8 mouse cellular contexts compared by ENCODE assay signal in genomic region chr7:45234333-45234841, GRCm38 (mm10). TPM values are rescaled to one million over a fixed set of nuclear protein-coding genes. Genes with fewer than 3 reads are reported as not detected.
DNase-seq lines count a peak whose midpoint lies in the region; ATAC-seq and TF ChIP-seq lines count a peak whose summit lies in the region.
"Had no signal": no experiment of that assay in that cellular context is flagged by ENCODE, and none has a peak within 500 bp of the region (broad histone marks: within the 10 kb centered on the region; RNA-seq: fewer than 3 reads in every experiment).

No protein-coding gene starts in this region.

- H3K4me2 ChIP-seq in CH12.LX (ENCODE audit: insufficient read depth, low read depth, poor library complexity, severe bottlenecking) = no peak overlapping the region
- H3K4me2 ChIP-seq in forebrain, postnatal 0 days (ENCODE audit: low read depth) = peak overlapping the region; percentile 27
- peak overlapping the region; percentile 39 for H3K4me2 ChIP-seq in liver, embryonic 15.5 days

- TF ChIP-seq EP300 in CH12.LX (IDR thresholded peaks at IDR 0.05; ENCODE audit: low read length) (no peak), ES-Bruce4 (IDR thresholded peaks at IDR 0.05; ENCODE audit: insufficient read depth, low read depth, low read length) (0 out of 2 replicates have a peak, but pooled peaks have one; percentile 33)

- no peak for TF ChIP-seq CTCF in CH12.LX (conservative IDR thresholded peaks at IDR 0.05 in 1 of 2, IDR thresholded peaks at IDR 0.05 in 1 of 2; ENCODE audit: low read depth in 2 of 2, low read length in 2 of 2)
- no peak for TF ChIP-seq CTCF in ES-Bruce4 (IDR thresholded peaks at IDR 0.05; ENCODE audit: low read depth, low read length)
- no peak for TF ChIP-seq CTCF in forebrain, postnatal 0 days (IDR thresholded peaks at IDR 0.05; ENCODE audit: low read depth)

- H3K27ac ChIP-seq in CH12.LX (ENCODE audit: insufficient read depth, low read depth) = peak overlapping the region; percentile 39
- H3K27ac ChIP-seq in ES-Bruce4 (ENCODE audit: insufficient read depth, low read length) = peak overlapping the region; percentile 21
- H3K27ac ChIP-seq in forebrain, postnatal 0 days (ENCODE audit: low read depth, low read length) = no peak overlapping the region
- no peak overlapping the region for H3K27ac ChIP-seq in liver, embryonic 15.5 days (replicated peaks)

- DNase-seq in CH12.LX (ENCODE audit: extremely low read depth) (peak; percentile 51), adipocyte (ENCODE audit: low spot score) (no peak)
- DNase-seq in forebrain, postnatal 0 days = peak; percentile 37
- no peak for DNase-seq in natural killer cell, adult 2 months (ENCODE audit: low spot score in 2 of 2)
- no peak for DNase-seq in gastrocnemius, adult 18-20 months (ENCODE audit: low spot score)

- peaks cover 24 to 63% of the 10 kb centered on the region in 2 experiments for H3K4me1 ChIP-seq in CH12.LX (ENCODE audit: control insufficient read depth in 1 of 2, insufficient read depth in 2 of 2)
- peaks cover 4% of the 10 kb centered on the region for H3K4me1 ChIP-seq in ES-Bruce4 (ENCODE audit: control insufficient read depth, insufficient read depth, low read length)
- H3K4me1 ChIP-seq in forebrain, postnatal 0 days (ENCODE audit: insufficient read depth) = 0 out of 2 replicates have a peak, but pooled peaks cover 6% of the 10 kb centered on the region
- peaks cover 46% of the 10 kb centered on the region for H3K4me1 ChIP-seq in liver, embryonic 15.5 days (replicated peaks)

- peaks cover 35 to 60% of the 10 kb centered on the region in 2 experiments for H3K36me3 ChIP-seq in CH12.LX (replicated peaks in 1 of 2; ENCODE audit: control insufficient read depth in 1 of 2, insufficient read depth in 1 of 2, low read length in 1 of 2)
- H3K36me3 ChIP-seq in ES-Bruce4 (ENCODE audit: control insufficient read depth, insufficient read depth, low read length, poor library complexity, severe bottlenecking) = 0 out of 2 replicates have a peak, but pooled peaks cover 5% of the 10 kb centered on the region
- H3K36me3 ChIP-seq in forebrain, postnatal 0 days (ENCODE audit: insufficient read depth) = 0 out of 2 replicates have a peak, but pooled peaks cover 4% of the 10 kb centered on the region
- 0 out of 2 replicates have a peak, but pooled peaks cover 3% of the 10 kb centered on the region for H3K36me3 ChIP-seq in liver, embryonic 15.5 days (replicated peaks)

- dilution Hi-C loops in CH12.LX (cut with MboI; ENCODE audit: extremely low pct_ligation_motif_present, extremely low pct_unique_long_range_greater_than_20kb, low sequenced_read_pairs) = no loop called here

- in situ Hi-C loops in CH12.LX (cut with MboI; ENCODE audit: low pct_ligation_motif_present, low pct_unique_long_range_greater_than_20kb, low sequenced_read_pairs) = no loop called here

- peak; percentile 43; the same call in 1 of the 2 replicates for ATAC-seq in forebrain, postnatal 0 days
- ATAC-seq in liver, embryonic 15.5 days (ENCODE audit: insufficient read depth) = no peak

- H3K4me3 ChIP-seq in CH12.LX (replicated peaks in 1 of 3; ENCODE audit: low read depth in 2 of 3, low read length in 2 of 3, poor library complexity in 1 of 3) = peak overlapping the region in 1 of 3 experiments; percentile 57
- H3K4me3 ChIP-seq in ES-Bruce4 (ENCODE audit: low read depth, low read length) = peak overlapping the region; percentile 48
- H3K4me3 ChIP-seq in forebrain, postnatal 0 days (ENCODE audit: low read depth, low read length) = no peak overlapping the region
- no peak overlapping the region for H3K4me3 ChIP-seq in liver, embryonic 15.5 days (replicated peaks)

- H3K9ac ChIP-seq in CH12.LX (ENCODE audit: insufficient read depth, low read depth) = no peak overlapping the region
- H3K9ac ChIP-seq in ES-Bruce4 (ENCODE audit: low read depth, poor library complexity, severe bottlenecking) = peak overlapping the region; percentile 16; the same call in 1 of the 2 replicates
- 0 out of 2 replicates have a peak overlapping the region, but pooled peaks have one; percentile 1 for H3K9ac ChIP-seq in forebrain, postnatal 0 days
- no peak overlapping the region for H3K9ac ChIP-seq in liver, embryonic 15.5 days

- 15% methylated on average over 29 of the region's 29 CpGs for WGBS in forebrain, postnatal 0 days
- 63% methylated on average over 29 of the region's 29 CpGs for WGBS in liver, embryonic 15.5 days (ENCODE audit: insufficient replicate concordance)

- H3K9me3 ChIP-seq in CH12.LX (replicated peaks; ENCODE audit: low read length) (no peaks in the 10 kb centered on the region), ES-Bruce4 (replicated peaks; ENCODE audit: control insufficient read depth, insufficient read depth, low read length, poor library complexity, severe bottlenecking) (no peaks in the 10 kb centered on the region)
- H3K9me3 ChIP-seq in forebrain, postnatal 0 days (ENCODE audit: low read length) = no peaks in the 10 kb centered on the region
- no peaks in the 10 kb centered on the region for H3K9me3 ChIP-seq in liver, embryonic 15.5 days (replicated peaks)

- TF ChIP-seq POLR2A in CH12.LX (IDR thresholded peaks at IDR 0.05; ENCODE audit: low read depth, low read length) (no peak), ES-Bruce4 (IDR thresholded peaks at IDR 0.05; ENCODE audit: insufficient read depth, low read length) (no peak)

- H3K27me3 ChIP-seq in CH12.LX (replicated peaks) = no peaks in the 10 kb centered on the region
- no peaks in the 10 kb centered on the region for H3K27me3 ChIP-seq in ES-Bruce4 (ENCODE audit: control insufficient read depth, insufficient read depth, low read length, poor library complexity, severe bottlenecking)
- no peaks in the 10 kb centered on the region for H3K27me3 ChIP-seq in forebrain, postnatal 0 days (ENCODE audit: insufficient read depth, low read length)
- no peaks in the 10 kb centered on the region; the same call in 1 of the 2 replicates for H3K27me3 ChIP-seq in liver, embryonic 15.5 days

- peaks cover 2% of the 10 kb centered on the region; the same call in 1 of the 2 replicates for H3K79me2 ChIP-seq in CH12.LX (replicated peaks; ENCODE audit: control insufficient read depth, extremely low read depth, insufficient read depth, poor library complexity, severe bottlenecking)

- TF ChIP-seq RAD21 in CH12.LX (IDR thresholded peaks at IDR 0.05; ENCODE audit: low read depth, low read length) = no peak

TF ChIP-seq in CH12.LX, 34 proteins besides CTCF, POLR2A, EP300 and RAD21 (continues in another document):
- TF ChIP-seq BHLHE40 (IDR thresholded peaks at IDR 0.05; ENCODE audit: low read depth, low read length) (no peak), JUND (conservative IDR thresholded peaks at IDR 0.05; ENCODE audit: low read depth, low read length) (no peak), IRF4 (IDR thresholded peaks at IDR 0.05; ENCODE audit: low read depth, low read length) (no peak), NELFE (IDR thresholded peaks at IDR 0.05; ENCODE audit: low read depth, low read length) (no peak), TCF12 (IDR thresholded peaks at IDR 0.05; ENCODE audit: low read depth, low read length) (no peak)

RNA-seq across cellular contexts. Expression of gene Cd37, which starts 4.5 kb away (rescaled TPM):
- total RNA-seq in CH12.LX (2012; rRNA removed) = 71.3 and 91.1 TPM in 2 replicates
- 69.3 and 73.8 TPM in 2 replicates for total RNA-seq in CH12.LX (2014; rRNA removed)
- polyA plus RNA-seq in CH12.LX (2012; ENCODE audit: insufficient read length, low read depth) = 397 and 437 TPM in 2 replicates
- polyA plus RNA-seq in ES-Bruce4 (2011; ENCODE audit: insufficient read depth, insufficient read length, low read depth, missing spikeins) = 2.2 and 3.4 TPM in 2 replicates
- 0.46 and 0.62 TPM in 2 replicates for total RNA-seq in forebrain, postnatal 0 days (2014; rRNA removed)
- polyA plus RNA-seq in forebrain, postnatal 0 days (2015; fragmentation: Nextera tagmentation; extraction: Ambion mirVana) = 2.0 and 2.5 TPM in 2 replicates
- 15.1 and 16.7 TPM in 2 replicates for polyA plus RNA-seq in liver, embryonic 15.5 days (2015; fragmentation: Nextera tagmentation; extraction: Ambion mirVana)
- total RNA-seq in gastrocnemius, adult 18-20 months (2021) = 1 to 10 TPM; 1.1 to 1.2 TPM

RNA-seq across cellular contexts. Expression of gene Slc6a16, which starts 6.5 kb away (rescaled TPM):
- 0.08 TPM in 1 of 2 replicates, not detected in the other for total RNA-seq in CH12.LX (2012; rRNA removed)
- 0.13 TPM in 1 of 2 replicates, not detected in the other for total RNA-seq in CH12.LX (2014; rRNA removed)
- 0.37 and 0.49 TPM in 2 replicates for polyA plus RNA-seq in CH12.LX (2012; ENCODE audit: insufficient read length, low read depth)
- polyA plus RNA-seq in ES-Bruce4 (2011; ENCODE audit: insufficient read depth, insufficient read length, low read depth, missing spikeins) = 0.55 and 0.63 TPM in 2 replicates
- 0.24 TPM in 1 of 2 replicates, not detected in the other for total RNA-seq in forebrain, postnatal 0 days (2014; rRNA removed)
- polyA plus RNA-seq in forebrain, postnatal 0 days (2015; fragmentation: Nextera tagmentation; extraction: Ambion mirVana) = 0.74 and 1.7 TPM in 2 replicates
- polyA plus RNA-seq in liver, embryonic 15.5 days (2015; fragmentation: Nextera tagmentation; extraction: Ambion mirVana) = not detected in 2 replicates
- total RNA-seq in gastrocnemius, adult 18-20 months (2021) = not detected
- total RNA-seq: common myeloid progenitor, adult 5-6 weeks had no signal

RNA-seq across cellular contexts. Expression of gene Tead2, which starts 18.8 kb away (rescaled TPM):
- total RNA-seq in CH12.LX (2012; rRNA removed) (0.38 and 0.71 TPM in 2 replicates), CH12.LX (2014; rRNA removed) (0.31 and 0.84 TPM in 2 replicates)
- polyA plus RNA-seq in CH12.LX (2012; ENCODE audit: insufficient read length, low read depth) (2.5 and 3.0 TPM in 2 replicates), ES-Bruce4 (2011; ENCODE audit: insufficient read depth, insufficient read length, low read depth, missing spikeins) (147 and 152 TPM in 2 replicates)
- total RNA-seq in forebrain, postnatal 0 days (2014; rRNA removed) = 30.6 and 40.6 TPM in 2 replicates
- 18.4 and 22.5 TPM in 2 replicates for polyA plus RNA-seq in forebrain, postnatal 0 days (2015; fragmentation: Nextera tagmentation; extraction: Ambion mirVana)
- polyA plus RNA-seq in liver, embryonic 15.5 days (2015; fragmentation: Nextera tagmentation; extraction: Ambion mirVana) = 6.6 and 7.0 TPM in 2 replicates
- total RNA-seq in gastrocnemius, adult 18-20 months (2021) = 1 to 10 TPM; 1.2 to 1.3 TPM

RNA-seq across cellular contexts. Expression of gene Dkkl1, which starts 22.4 kb away (rescaled TPM):
- 1.3 and 1.6 TPM in 2 replicates for total RNA-seq in CH12.LX (2012; rRNA removed)
- total RNA-seq in CH12.LX (2014; rRNA removed) = 0.22 and 0.24 TPM in 2 replicates
- 0.44 and 0.60 TPM in 2 replicates for polyA plus RNA-seq in CH12.LX (2012; ENCODE audit: insufficient read length, low read depth)
- 4.2 and 8.6 TPM in 2 replicates for polyA plus RNA-seq in ES-Bruce4 (2011; ENCODE audit: insufficient read depth, insufficient read length, low read depth, missing spikeins)
- 8.4 and 9.1 TPM in 2 replicates for total RNA-seq in forebrain, postnatal 0 days (2014; rRNA removed)
- polyA plus RNA-seq in forebrain, postnatal 0 days (2015; fragmentation: Nextera tagmentation; extraction: Ambion mirVana) = 8.9 and 12.1 TPM in 2 replicates
- polyA plus RNA-seq in liver, embryonic 15.5 days (2015; fragmentation: Nextera tagmentation; extraction: Ambion mirVana) = 2.0 and 2.4 TPM in 2 replicates
- total RNA-seq in gastrocnemius, adult 18-20 months (2021) = not detected

RNA-seq across cellular contexts. Expression of gene Ccdc155, which starts 29.7 kb away (rescaled TPM):
- total RNA-seq in CH12.LX (2012; rRNA removed) = 0.04 TPM in 1 of 2 replicates, not detected in the other
- total RNA-seq in CH12.LX (2014; rRNA removed) = not detected in 2 replicates
- polyA plus RNA-seq in CH12.LX (2012; ENCODE audit: insufficient read length, low read depth) = not detected in 2 replicates
- polyA plus RNA-seq in ES-Bruce4 (2011; ENCODE audit: insufficient read depth, insufficient read length, low read depth, missing spikeins) = 2.2 and 2.6 TPM in 2 replicates
- total RNA-seq in forebrain, postnatal 0 days (2014; rRNA removed) = 0.14 and 0.46 TPM in 2 replicates
- polyA plus RNA-seq in forebrain, postnatal 0 days (2015; fragmentation: Nextera tagmentation; extraction: Ambion mirVana) = 0.35 and 0.97 TPM in 2 replicates
- polyA plus RNA-seq in liver, embryonic 15.5 days (2015; fragmentation: Nextera tagmentation; extraction: Ambion mirVana) = 0.07 and 0.13 TPM in 2 replicates
- not detected for total RNA-seq in gastrocnemius, adult 18-20 months (2021)

Comparison
In these comparisons a context has a peak if more than half of its experiments do, and no peak if none do; other contexts are left out.
1. DNase-seq: peak in CH12.LX (single experiment) and forebrain, postnatal 0 days (single experiment); none in natural killer cell, adult 2 months (0 of 2), gastrocnemius, adult 18-20 months (single experiment) and adipocyte (single experiment).
2. H3K27ac ChIP-seq: peak in CH12.LX (single experiment) and ES-Bruce4 (single experiment); none in forebrain, postnatal 0 days (single experiment) and liver, embryonic 15.5 days (single experiment).
3. H3K9ac ChIP-seq: peak in ES-Bruce4 (single experiment) and forebrain, postnatal 0 days (single experiment); none in CH12.LX (single experiment) and liver, embryonic 15.5 days (single experiment).
4. RNA of gene Cd37, which starts 4.5 kb away (polyA plus RNA-seq): 397 to 437 TPM in CH12.LX; 15.1 to 16.7 TPM in liver, embryonic 15.5 days, 2.2 to 3.4 TPM in ES-Bruce4 and 2.0 to 2.5 TPM in forebrain, postnatal 0 days; every median in the first group is over 10 times any median in the second.